Mouse (Mus musculus) thymus, adult 2 months (tissue): ENCODE data around the gene Ndufs4.

ENCODE experiments used
- CTCF ChIP-seq: fragments of 200-500 bp; IDR thresholded peaks from 2 replicates; pipeline ENCODE4 v1.5.1; 2012; ENCODE audit warnings: mild to moderate bottlenecking, control low read depth, low read length, moderate library complexity, borderline replicate concordance; ENCODE audit not compliant: control insufficient read depth, poor library complexity, insufficient read depth; ENCODE audit errors: extremely low read depth
- POLR2A ChIP-seq: fragments of 200-500 bp; IDR thresholded peaks from 2 replicates; pipeline ENCODE4 v1.6.1; 2012; ENCODE audit warnings: mild to moderate bottlenecking, low read length, control low read depth, moderate library complexity; ENCODE audit not compliant: control insufficient read depth, poor library complexity, insufficient read depth; ENCODE audit errors: extremely low read depth

DNA sequence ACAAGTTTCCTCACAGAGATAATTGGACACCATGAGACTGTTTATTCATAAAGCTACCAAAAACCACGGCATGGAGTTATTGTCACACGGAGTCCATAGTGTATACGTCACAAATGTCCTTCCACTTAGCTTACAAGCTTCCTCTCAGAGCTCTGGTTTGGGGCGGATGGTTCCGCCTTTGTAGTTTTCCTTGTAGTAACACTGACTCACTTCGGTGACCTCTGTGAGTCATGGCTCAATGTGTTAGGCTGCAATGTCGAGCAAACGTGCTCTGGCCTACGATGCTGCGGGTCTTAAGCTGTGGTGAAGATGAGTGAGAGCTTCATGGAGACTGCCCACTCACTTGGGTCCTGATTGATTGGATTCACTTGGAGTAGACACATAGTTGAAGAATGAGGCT, 133.4 kb downstream of the Ndufs4 start:
- TF ChIP-seq POLR2A (no peak), CTCF (no peak)
